Mouse (Mus musculus): ENCODE results near the gene Zic5.

Gene Zic5

GRCm38 (mm10) chr14:122464763-122465741 is at the start of gene Zic5:
Gene Zic5, minus strand, starts transcription at chr14:122465677.
- no peak for DNase-seq (ENCODE audit: extremely low read depth, low read depth, low spot score)

- no peak for DNase-seq (ENCODE audit: extremely low read depth, low read depth, low spot score)
Observed at GRCm38 (mm10) chr14:122513511-122514036, 48.1 kb upstream of the Zic5 start.

GRCm38 (mm10) chr14:122511519-122511918 is 46.0 kb upstream of the Zic5 start:
- DNase-seq (ENCODE audit: extremely low read depth, low read depth, low spot score): no peak

DNA sequence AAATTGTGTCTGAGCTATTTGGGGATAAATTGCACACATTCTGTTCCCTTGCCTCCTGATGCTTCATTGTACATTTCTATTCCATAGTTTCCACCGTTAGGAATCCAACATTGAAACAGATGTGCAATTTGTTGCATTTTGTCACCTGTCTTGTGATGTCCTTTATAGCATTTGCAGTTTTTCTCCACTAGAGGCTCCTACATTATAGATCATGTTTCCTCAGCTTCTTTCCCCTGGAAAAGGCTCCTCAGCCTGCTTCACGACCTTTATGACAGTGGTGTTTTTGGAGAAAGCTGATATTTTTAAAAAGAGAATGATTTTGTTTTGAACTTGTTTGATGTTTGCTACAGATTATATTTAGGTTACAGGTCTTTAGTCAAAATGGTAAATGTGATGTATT is 43.6 kb upstream of the Zic5 start:
- DNase-seq (ENCODE audit: extremely low read depth, low read depth, low spot score): no peak

DNA sequence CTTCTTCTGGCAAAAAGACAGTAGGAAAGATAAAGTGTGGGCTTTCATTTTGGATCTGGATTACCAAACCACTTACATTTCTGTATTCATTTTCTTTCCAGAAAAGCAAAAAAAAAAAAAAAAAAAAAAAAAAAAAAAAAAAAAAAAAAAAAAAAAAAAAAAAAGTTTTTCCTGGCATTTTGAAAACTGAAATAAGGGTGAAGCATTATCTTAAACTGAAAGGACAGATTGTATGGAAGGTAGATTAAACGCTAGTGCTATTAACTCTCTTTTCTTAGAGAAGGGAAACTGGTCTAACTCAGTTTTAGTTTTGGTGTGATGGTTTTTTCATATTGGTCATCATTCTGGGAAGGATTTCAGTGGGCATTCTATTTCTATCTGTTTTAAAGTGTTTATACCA is 26.5 kb upstream of the Zic5 start:
- DNase-seq (ENCODE audit: extremely low read depth, low read depth, low spot score): no peak

- DNase-seq (ENCODE audit: extremely low read depth, low read depth, low spot score): no peak
Observed at GRCm38 (mm10) chr14:122491521-122491920, 26.0 kb upstream of the Zic5 start.

DNA sequence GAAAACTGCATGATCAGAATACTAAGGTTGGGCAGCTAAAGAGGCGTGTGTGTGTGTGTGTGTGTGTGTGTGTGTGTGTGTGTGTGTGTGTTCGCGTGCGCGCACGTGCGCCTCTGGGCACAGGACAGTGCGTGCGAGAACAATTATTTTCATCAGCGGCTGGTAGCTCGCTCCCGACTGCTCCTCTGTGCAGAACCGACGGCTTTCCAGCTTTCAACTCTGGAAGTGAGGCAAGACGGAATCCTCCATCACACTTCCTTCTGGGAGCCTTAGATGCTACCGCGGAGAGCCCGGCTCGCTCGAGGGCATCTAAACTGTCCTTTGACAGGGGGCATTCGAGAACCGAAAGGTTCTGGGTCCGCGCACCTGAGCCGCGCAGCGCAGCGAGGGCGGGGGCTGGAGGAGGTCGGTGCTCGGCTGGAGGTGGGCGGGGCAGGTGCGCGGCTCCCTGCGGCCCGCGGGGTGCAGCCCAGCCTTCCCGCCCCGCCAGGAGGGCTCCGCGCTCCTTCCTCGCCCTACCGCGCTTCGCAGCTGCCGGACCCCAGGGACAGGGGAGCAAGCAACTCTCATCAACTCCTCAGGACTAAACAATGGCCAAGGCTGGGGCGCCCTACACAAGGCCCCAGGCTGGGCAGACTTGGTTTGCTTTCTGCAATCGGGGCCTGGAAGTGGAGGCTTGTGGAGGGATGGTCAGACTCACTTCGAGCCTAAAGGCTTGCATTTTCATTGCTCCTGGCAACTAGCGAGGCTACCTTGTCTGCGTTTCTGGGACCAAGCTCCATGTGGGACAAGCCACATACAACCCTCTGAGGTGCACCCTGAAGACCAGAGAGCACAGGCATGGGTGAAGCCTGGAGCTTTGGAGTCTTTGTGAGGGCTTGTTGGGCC is 25.2 kb upstream of the Zic5 start, which contains the start of gene Gm10837:
Gm10837 (plus strand) TSS at position 146 of the 888 bp plus-strand sequence.
- DNase-seq (ENCODE audit: extremely low read depth, low read depth, low spot score): no peak

DNA sequence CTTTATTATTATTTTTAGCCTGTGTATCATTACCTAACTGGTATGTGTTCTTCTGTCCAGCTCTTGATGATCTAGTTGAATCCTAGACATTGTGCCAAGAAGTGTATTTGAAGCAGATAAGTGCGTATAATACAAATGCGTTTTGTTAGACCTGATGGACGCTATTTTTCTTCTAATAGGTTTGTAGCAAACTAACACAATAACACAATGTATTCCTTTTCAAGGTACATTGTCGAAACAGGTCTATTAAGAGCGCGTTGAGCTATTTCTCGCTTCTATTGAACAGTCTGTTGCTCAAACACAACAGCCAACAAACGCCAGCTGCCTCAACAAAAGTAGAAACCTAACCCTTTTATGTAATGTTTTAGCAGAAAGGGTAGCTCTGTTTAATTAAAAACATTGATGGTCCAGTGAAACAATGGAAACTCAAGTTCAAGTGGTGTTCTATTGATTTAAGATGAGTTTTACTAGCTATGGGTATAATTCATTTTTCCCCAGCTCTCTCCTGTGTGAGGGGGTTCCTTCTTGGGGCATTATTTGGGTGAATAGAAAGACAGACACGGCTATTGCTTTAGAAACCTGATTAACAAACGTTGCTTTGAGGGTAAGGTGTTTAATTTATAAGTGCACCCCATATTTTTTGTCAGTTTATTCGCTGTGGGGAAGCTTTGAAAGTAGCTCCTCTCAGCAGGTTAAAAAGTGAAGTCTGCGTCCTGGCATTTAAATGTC is 24.4 kb upstream of the Zic5 start:
- no peak for DNase-seq (ENCODE audit: extremely low read depth, low read depth, low spot score)

GRCm38 (mm10) chr14:122489041-122489440 is 23.6 kb upstream of the Zic5 start:
- no peak for DNase-seq (ENCODE audit: extremely low read depth, low read depth, low spot score)

DNA sequence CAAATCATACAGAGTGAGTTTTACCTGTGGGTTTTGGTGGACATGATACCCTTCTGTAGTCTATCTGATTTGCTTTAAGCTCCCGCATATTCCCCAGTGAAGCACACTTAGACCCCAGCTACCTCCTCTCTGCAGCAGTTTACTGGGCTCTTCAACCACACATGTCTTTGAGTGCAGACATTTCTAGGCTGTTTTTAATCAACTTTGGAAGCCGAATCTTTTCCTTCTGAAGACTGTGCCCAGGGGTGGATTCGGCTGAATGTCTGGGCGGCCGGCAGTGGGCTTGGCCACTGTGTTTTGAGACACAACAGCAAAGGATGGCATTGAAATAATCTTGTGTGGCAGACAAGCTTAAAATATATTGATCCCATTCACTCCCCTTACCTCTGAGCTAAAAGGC is 21.9 kb upstream of the Zic5 start:
- no peak for DNase-seq (ENCODE audit: extremely low read depth, low read depth, low spot score)

DNA sequence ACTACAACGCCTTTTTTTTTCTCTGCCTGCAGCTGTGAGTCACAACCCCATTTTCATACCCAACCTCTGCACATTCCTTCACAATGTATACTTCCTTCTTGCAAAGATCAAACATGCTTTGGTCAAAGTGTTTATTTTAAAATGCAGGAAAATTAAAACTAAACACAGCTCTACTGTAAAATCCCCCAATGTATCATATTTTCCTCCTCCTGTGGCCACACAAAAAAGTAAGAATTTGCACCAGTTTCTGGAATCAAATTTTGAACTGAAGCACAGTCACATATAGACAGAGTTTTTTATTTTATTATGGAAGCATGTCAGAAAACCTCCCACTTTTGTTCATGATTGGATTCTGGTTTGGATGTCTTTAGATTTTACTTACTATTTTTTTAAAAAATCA is 21.1 kb upstream of the Zic5 start:
- no peak for DNase-seq (ENCODE audit: extremely low read depth, low read depth, low spot score)

DNA sequence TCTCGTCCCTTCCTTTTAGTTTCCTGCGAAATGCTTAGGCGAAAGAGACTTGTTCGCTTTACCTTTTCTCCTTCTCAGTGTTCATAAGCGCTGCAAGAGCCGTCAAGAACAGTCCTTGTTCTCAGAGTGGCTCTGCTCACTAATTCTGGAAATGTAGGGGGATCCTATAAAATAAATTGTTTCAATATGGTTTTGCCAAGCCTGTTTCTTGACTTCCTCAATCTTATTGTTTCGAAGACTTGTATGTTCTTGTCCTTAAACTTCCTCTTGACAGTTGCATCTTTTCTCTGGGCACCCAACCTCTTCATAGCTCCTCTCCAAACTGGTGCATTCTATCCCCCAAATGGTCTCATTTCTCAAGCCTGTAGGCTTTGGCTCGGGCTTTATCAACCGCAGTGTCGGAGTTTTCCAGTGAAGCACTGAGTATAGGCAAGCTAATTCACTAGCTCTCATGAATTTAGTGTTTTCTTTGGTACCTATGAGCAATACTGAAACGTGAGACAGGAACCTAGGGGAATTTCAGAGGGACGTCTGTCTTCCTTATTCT is 20.2 kb upstream of the Zic5 start:
- DNase-seq (ENCODE audit: extremely low read depth, low read depth, low spot score): no peak

DNA sequence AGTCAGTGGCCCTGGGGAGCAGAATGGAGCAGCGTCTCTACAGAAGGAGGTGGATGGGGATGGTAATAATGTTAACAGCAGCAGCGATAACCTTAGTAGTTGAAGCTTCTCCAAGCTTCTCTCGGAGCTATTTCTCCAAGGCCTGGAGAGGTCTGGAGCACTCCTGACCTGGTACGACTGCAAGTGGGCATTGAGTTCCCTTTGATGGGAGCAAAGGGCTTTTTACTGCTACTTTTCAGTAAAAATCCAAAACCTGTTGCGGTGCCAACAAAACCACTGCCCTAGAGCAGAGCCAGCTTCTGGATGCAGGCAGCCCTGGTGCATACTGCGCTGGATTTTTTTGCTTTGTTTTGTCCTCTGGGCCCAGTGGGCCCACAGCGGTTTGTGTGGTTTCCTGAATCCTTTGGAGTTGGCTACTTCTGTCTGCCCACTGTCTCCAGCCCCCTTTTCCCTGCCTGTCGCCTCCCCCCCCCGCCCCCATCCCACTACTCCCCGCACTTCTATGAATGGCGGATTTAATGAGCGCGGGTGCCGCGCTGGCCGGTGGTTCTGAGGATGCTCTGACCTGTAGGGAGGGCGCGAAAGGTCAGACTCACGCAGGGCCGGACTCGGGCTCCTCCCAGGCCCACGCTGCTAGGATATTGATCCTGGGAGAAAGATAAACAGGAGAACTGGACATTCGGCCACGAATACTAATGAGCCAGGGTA is 19.5 kb upstream of the Zic5 start:
- DNase-seq (ENCODE audit: extremely low read depth, low read depth, low spot score): no peak

DNA sequence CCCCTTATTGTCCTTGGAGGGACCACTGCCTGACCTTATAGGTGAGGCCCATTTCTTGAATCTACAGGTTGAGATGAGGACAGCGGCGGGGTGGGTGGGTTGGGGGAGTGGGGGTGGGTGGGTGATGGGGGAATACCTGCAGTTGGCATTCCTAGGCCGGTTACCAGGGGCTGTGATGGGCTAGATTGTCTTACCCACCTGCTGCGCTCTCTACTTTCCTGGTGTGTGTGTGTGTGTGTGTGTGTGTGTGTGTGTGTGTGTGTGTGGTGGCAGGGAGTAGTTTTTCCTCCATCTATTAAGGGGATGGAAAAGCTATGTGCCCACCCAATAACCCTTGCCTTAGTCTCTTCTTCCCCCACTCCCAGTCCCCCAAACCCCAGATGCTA is 19.0 kb upstream of the Zic5 start:
- DNase-seq (ENCODE audit: extremely low read depth, low read depth, low spot score): no peak

GRCm38 (mm10) chr14:122483556-122484421 is 18.3 kb upstream of the Zic5 start:
- no peak for DNase-seq (ENCODE audit: extremely low read depth, low read depth, low spot score)

GRCm38 (mm10) chr14:122483024-122483385 is 17.5 kb upstream of the Zic5 start:
- no peak for DNase-seq (ENCODE audit: extremely low read depth, low read depth, low spot score)

- DNase-seq (ENCODE audit: extremely low read depth, low read depth, low spot score): no peak
Observed at GRCm38 (mm10) chr14:122482081-122483023, 16.9 kb upstream of the Zic5 start.

- no peak for DNase-seq (ENCODE audit: extremely low read depth, low read depth, low spot score)
Observed at GRCm38 (mm10) chr14:122481181-122481580, 15.7 kb upstream of the Zic5 start.

Data from fat pad, adult 2 months (tissue).